Mouse (Mus musculus) bone marrow, adult 2 months (tissue): ENCODE measurements around the gene Cltb.

ENCODE experiments used
- CTCF ChIP-seq: fragments of 200-500 bp; IDR thresholded peaks from 2 replicates; pipeline ENCODE4 v1.5.1; 2011; ENCODE audit warnings: low read length, control low read depth; ENCODE audit not compliant: control insufficient read depth, insufficient read depth
- POLR2A ChIP-seq: fragments of 200-500 bp; IDR thresholded peaks from 2 replicates; pipeline ENCODE4 v1.6.1; 2011; ENCODE audit warnings: low read depth, mild to moderate bottlenecking, control low read depth, low read length, borderline replicate concordance; ENCODE audit not compliant: control insufficient read depth

- TF ChIP-seq CTCF (peak; percentile 94), POLR2A (peak; percentile 94)
Measured at GRCm38 (mm10) chr13:54621155-54621932, 10.2 kb upstream of the Cltb start, which contains the start of gene Faf2.
